Mouse (Mus musculus): ENCODE results near the gene Bpifb9a. TPM values are rescaled to one million over a fixed set of nuclear protein-coding genes. Genes with fewer than 3 reads are reported as not detected.
"Not testable (repeated sequence)": the region's sequence is repeated elsewhere in the genome, so short reads cannot be mapped to it uniquely, and the experiment has no call there.

Bpifb9a gene
- polyA plus RNA-seq, 1 experiment from 2014 or later, result not detected

DNA sequence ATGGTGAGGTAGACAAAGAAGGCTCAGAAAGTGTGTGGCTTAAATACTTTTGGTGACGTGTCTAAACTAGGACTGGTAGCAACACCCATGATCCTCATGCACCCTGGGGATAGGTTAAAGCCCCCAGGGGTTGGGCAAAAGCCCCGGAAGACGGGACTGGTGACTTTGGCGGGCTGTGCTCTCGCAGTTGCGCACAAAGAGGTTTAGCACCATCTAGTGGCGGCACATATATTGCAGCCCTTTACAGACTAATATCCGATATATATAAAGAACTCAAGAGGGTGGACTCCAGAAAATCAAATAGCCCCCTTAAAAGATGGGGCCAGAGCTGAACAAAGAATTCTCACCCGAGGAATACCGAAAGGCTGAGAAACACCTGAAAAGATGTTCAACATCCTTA lies 37.1 kb downstream of the Bpifb9a start:
- H3K27me3 ChIP-seq (replicated peaks; ENCODE audit: control insufficient read depth, insufficient read depth, low read length); ATAC-seq; H3K9ac ChIP-seq (ENCODE audit: low read depth, low read length); H3K4me1 ChIP-seq (ENCODE audit: control insufficient read depth, insufficient read depth, low read length); H3K4me3 ChIP-seq (ENCODE audit: low read length); H3K36me3 ChIP-seq (ENCODE audit: control insufficient read depth, insufficient read depth, low read length); H3K27ac ChIP-seq (ENCODE audit: low read length); H3K9me3 ChIP-seq (ENCODE audit: control insufficient read depth, low read length); H3K4me2 ChIP-seq (ENCODE audit: low read depth, low read length): not testable (repeated sequence)
- 3% methylated on average over 10 of the region's 10 CpGs for WGBS

DNA sequence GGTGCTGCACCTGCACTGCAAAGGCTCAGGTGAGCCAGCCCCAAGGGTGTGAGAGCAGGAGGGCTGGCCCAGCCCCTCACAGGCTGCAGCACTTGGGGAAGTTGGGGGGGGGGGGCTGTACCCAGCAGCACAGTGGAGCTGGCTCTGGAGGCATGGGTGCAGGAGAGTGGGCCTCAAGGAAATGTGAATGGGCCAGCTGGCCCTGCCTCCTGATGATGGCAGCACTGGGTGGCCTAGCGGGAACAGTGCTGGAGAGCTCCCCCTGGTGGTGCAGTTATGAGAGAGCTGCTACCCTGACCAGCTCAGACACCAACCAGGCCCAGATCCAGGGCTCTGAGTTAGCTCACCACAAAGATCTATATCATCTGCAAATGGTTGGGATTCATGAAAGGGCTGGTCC lies 42.8 kb downstream of the Bpifb9a start:
- no peak overlapping the region for H3K27ac ChIP-seq (ENCODE audit: low read length)
- H3K4me3 ChIP-seq (ENCODE audit: low read length), result no peak overlapping the region
- H3K9me3 ChIP-seq (ENCODE audit: control insufficient read depth, low read length), result no peaks in the 10 kb centered on the region
- H3K36me3 ChIP-seq (ENCODE audit: control insufficient read depth, insufficient read depth, low read length), result no peaks in the 10 kb centered on the region
- no peak overlapping the region for H3K4me2 ChIP-seq (ENCODE audit: low read depth, low read length)
- H3K4me1 ChIP-seq (ENCODE audit: control insufficient read depth, insufficient read depth, low read length), result no peaks in the 10 kb centered on the region
- H3K9ac ChIP-seq (ENCODE audit: low read depth, low read length), result no peak overlapping the region
- WGBS, result 12% methylated on average over 1 of the region's 1 CpGs
- no peaks in the 10 kb centered on the region for H3K27me3 ChIP-seq (replicated peaks; ENCODE audit: control insufficient read depth, insufficient read depth, low read length)
- peak; percentile 55 for ATAC-seq

DNA sequence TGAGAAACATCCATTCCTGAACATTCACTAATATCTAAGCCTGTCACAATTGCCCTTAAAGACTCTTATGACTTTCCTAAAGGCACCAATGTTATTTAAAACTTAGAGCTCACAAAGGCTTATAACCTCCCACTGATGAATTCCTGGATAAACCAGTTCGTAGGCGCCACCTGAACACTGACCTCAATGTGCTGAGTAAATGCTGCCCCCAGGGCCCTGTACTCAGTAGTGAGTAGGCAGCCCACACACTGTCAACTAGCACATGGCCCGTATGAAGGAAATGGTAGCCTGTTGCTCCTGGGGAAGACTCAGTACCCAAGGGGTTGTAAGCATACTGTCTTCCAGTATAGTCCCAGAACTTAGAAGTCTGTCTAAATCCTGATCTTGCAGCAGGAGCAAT lies 44.1 kb downstream of the Bpifb9a start:
- Histone ChIP-seq H3K4me1 (ENCODE audit: control insufficient read depth, insufficient read depth, low read length) (no peaks in the 10 kb centered on the region), H3K4me3 (ENCODE audit: low read length) (no peak overlapping the region), H3K36me3 (ENCODE audit: control insufficient read depth, insufficient read depth, low read length) (no peaks in the 10 kb centered on the region), H3K4me2 (ENCODE audit: low read depth, low read length) (no peak overlapping the region), H3K27me3 (replicated peaks; ENCODE audit: control insufficient read depth, insufficient read depth, low read length) (no peaks in the 10 kb centered on the region), H3K27ac (ENCODE audit: low read length) (no peak overlapping the region), H3K9ac (ENCODE audit: low read depth, low read length) (no peak overlapping the region), H3K9me3 (ENCODE audit: control insufficient read depth, low read length) (no peaks in the 10 kb centered on the region)
- no peak for ATAC-seq
- WGBS, result 84% methylated on average over 3 of the region's 3 CpGs

DNA sequence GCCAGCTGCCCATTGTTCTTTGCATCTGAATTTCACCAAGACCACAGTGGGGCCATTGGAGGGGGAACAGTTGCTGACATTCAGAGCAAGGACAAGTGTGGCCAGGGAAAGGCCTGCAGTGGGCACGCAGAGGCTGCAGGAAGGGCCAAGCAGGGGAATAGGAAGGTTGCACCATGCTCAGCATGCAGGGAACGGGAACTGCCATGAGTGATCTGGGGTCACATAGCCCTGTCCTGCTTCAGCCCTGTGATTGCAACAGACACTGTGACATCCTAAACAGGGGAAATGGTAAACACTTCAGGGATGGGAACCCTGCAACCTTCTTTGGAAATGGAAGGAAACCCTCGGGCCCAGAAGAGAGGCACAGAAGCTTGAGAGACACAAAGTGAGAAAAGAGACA lies 47.0 kb downstream of the Bpifb9a start:
- H3K9me3 ChIP-seq (ENCODE audit: control insufficient read depth, low read length); H3K4me1 ChIP-seq (ENCODE audit: control insufficient read depth, insufficient read depth, low read length); H3K4me3 ChIP-seq (ENCODE audit: low read length); H3K36me3 ChIP-seq (ENCODE audit: control insufficient read depth, insufficient read depth, low read length); H3K4me2 ChIP-seq (ENCODE audit: low read depth, low read length); ATAC-seq; H3K27ac ChIP-seq (ENCODE audit: low read length); H3K9ac ChIP-seq (ENCODE audit: low read depth, low read length); H3K27me3 ChIP-seq (replicated peaks; ENCODE audit: control insufficient read depth, insufficient read depth, low read length): not testable (repeated sequence)
- 81% methylated on average over 1 of the region's 3 CpGs for WGBS

DNA sequence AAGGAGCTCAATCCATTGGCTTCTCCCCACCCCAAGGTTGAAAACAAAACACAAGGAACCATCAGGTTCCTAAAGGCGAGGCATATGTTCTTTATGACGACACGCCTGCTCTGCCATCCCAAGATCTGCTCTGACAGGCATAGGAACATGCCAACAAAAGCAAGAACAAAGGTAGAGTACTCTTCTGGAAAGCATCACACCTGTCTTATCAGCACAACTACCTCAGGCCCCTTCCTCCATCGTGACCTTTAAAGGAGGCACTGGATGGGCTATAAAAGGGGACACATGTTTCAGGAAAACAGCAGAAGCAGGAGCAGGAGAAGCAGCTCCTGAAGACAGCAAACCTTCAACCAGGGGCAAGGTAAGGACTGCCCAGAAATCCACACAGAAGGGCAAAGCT lies 49.3 kb downstream of the Bpifb9a start, which contains the start of gene Bpifb9b:
Gene Bpifb9b, plus strand, starts transcription at position 301 of the 400 bp plus-strand sequence.
- not testable (repeated sequence) for H3K4me1 ChIP-seq (ENCODE audit: control insufficient read depth, insufficient read depth, low read length); H3K9ac ChIP-seq (ENCODE audit: low read depth, low read length); H3K36me3 ChIP-seq (ENCODE audit: control insufficient read depth, insufficient read depth, low read length); H3K4me3 ChIP-seq (ENCODE audit: low read length); H3K27me3 ChIP-seq (replicated peaks; ENCODE audit: control insufficient read depth, insufficient read depth, low read length); H3K9me3 ChIP-seq (ENCODE audit: control insufficient read depth, low read length); H3K4me2 ChIP-seq (ENCODE audit: low read depth, low read length); ATAC-seq; H3K27ac ChIP-seq (ENCODE audit: low read length)
- 75% methylated on average over 4 of the region's 4 CpGs for WGBS

DNA sequence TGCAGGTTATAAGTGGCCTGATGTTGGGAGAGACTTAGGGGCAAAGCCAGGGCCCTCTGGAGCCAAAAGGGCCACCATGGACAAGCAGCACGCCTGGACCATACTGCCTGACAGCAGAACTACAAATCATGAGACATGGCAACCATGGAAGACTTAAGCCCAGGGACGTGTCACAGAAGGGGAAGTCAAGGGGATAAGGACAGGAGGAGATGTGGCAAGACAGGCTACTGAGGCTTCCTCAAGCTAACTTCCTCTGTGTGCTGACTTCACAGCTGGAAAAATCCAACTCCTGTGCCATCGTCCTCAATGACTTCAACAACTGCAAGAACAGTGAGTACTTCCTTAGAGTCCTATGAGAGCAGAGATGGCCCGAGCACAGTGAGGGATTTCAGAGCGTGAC lies 56.1 kb downstream of the Bpifb9a start:
- ATAC-seq; H3K4me2 ChIP-seq (ENCODE audit: low read depth, low read length); H3K9ac ChIP-seq (ENCODE audit: low read depth, low read length); H3K27me3 ChIP-seq (replicated peaks; ENCODE audit: control insufficient read depth, insufficient read depth, low read length); H3K4me1 ChIP-seq (ENCODE audit: control insufficient read depth, insufficient read depth, low read length); H3K36me3 ChIP-seq (ENCODE audit: control insufficient read depth, insufficient read depth, low read length); H3K9me3 ChIP-seq (ENCODE audit: control insufficient read depth, low read length); H3K27ac ChIP-seq (ENCODE audit: low read length); H3K4me3 ChIP-seq (ENCODE audit: low read length): not testable (repeated sequence)
- WGBS, result 71% methylated on average over 5 of the region's 5 CpGs

Other genes starting within 250 kb of the Bpifb9a start
- gene Bpifa2, start 249.6 kb upstream of the Bpifb9a start, polyA plus RNA-seq (2015; fragmentation: Nextera tagmentation; extraction: Ambion mirVana), result not detected in 2 replicates
- not detected in 2 replicates for gene Bpifa3, start 127.5 kb upstream of the Bpifb9a start, polyA plus RNA-seq (2015; fragmentation: Nextera tagmentation; extraction: Ambion mirVana)
- gene Bpifa1, start 115.0 kb upstream of the Bpifb9a start, polyA plus RNA-seq (2015; fragmentation: Nextera tagmentation; extraction: Ambion mirVana), result not detected in 2 replicates
- gene Bpifa5, start 95.2 kb upstream of the Bpifb9a start, polyA plus RNA-seq (2015; fragmentation: Nextera tagmentation; extraction: Ambion mirVana), result not detected in 2 replicates
- gene Bpifb1, start 67.0 kb upstream of the Bpifb9a start, polyA plus RNA-seq (2015; fragmentation: Nextera tagmentation; extraction: Ambion mirVana), result 0.10 TPM in 1 of 2 replicates, not detected in the other
- gene Bpifb5, start 34.1 kb upstream of the Bpifb9a start, polyA plus RNA-seq (2015; fragmentation: Nextera tagmentation; extraction: Ambion mirVana), result 0.07 TPM in 1 of 2 replicates, not detected in the other
- gene Bpifb9b, start 49.4 kb downstream of the Bpifb9a start, polyA plus RNA-seq (2015; fragmentation: Nextera tagmentation; extraction: Ambion mirVana), result not detected in 2 replicates
- 16.9 and 18.1 TPM in 2 replicates for gene Cdk5rap1, start 115.2 kb downstream of the Bpifb9a start, polyA plus RNA-seq (2015; fragmentation: Nextera tagmentation; extraction: Ambion mirVana)
- gene Snta1, start 150.2 kb downstream of the Bpifb9a start, polyA plus RNA-seq (2015; fragmentation: Nextera tagmentation; extraction: Ambion mirVana), result 4.1 and 4.3 TPM in 2 replicates
- gene Cbfa2t2, start 178.6 kb downstream of the Bpifb9a start, polyA plus RNA-seq (2015; fragmentation: Nextera tagmentation; extraction: Ambion mirVana), result 21.9 and 23.0 TPM in 2 replicates